Mouse (Mus musculus) liver, postnatal 0 days (tissue): ENCODE measurements around the gene Sp2.

Experiments used
- CTCF ChIP-seq: sonication (generic); IDR thresholded peaks from 2 replicates; pipeline ENCODE4 v1.5.1; 2016; ENCODE audit warnings: antibody characterized with exemption, low read depth
- EP300 ChIP-seq: IDR thresholded peaks from 2 replicates; pipeline ENCODE4 v1.6.1; 2016; ENCODE audit warnings: antibody characterized with exemption, low read depth, mild to moderate bottlenecking

GRCm38 (mm10) chr11:96966914-96967543, 15.7 kb downstream of the Sp2 start:
- no peak for TF ChIP-seq CTCF
- TF ChIP-seq EP300: peak; percentile 20; the same call in 1 of the 2 replicates
